Mouse (Mus musculus): Measurements from ENCODE around the gene Thtpa. TPM values are rescaled to one million over a fixed set of nuclear protein-coding genes. Genes with fewer than 3 reads are reported as not detected.

The Thtpa gene
- total and polyA plus RNA-seq, 2 experiments, result 8.7 to 15.4 TPM

DNA sequence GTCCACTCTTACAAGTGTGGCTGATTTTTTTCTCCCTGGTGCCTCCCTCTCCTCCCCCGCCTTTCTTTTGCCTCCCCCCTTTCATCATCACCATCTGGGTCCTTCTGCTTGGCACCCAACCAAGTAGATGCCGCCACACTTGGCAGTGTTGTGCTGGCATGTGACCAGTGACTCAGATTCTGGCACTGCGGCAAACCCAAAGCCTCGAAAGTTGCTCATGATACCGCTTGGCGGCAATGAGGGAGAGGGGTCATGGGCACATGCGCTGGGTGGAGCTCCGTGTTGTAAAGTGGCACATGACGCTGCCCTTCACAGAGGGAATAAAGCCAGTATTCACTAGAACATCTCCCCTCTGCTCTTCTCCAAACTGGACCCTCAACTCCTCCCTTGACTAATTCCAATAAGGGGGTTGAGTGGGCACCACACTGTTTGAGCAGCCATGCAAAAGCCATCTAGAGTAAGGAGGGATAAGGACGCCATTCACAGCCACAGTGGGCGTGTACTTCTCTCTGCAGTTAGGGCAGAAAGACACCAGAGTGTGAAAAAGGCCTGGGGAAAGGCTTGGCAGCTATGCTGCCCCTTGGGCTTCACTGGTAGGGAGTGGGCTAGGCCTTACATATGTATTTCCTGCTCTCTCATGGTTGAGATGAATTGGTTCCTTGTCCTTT lies 39.3 kb upstream of the Thtpa start:
- no peak for DNase-seq (ENCODE audit: extremely low read depth, low read depth, low spot score)
- no peak overlapping the region for H3K4me3 ChIP-seq (ENCODE audit: insufficient read depth, low read depth, low read length)
- no peaks in the 10 kb centered on the region for H3K79me2 ChIP-seq (ENCODE audit: control insufficient read depth, insufficient read depth, low read length)
- no peaks in the 10 kb centered on the region for H3K36me3 ChIP-seq (ENCODE audit: control insufficient read depth, insufficient read depth, low read length)
- H3K27ac ChIP-seq (replicated peaks; ENCODE audit: insufficient read depth, low read depth, low read length), result no peak overlapping the region
- no peaks in the 10 kb centered on the region for H3K27me3 ChIP-seq (ENCODE audit: control insufficient read depth, insufficient read depth, low read length)
- H3K9ac ChIP-seq (ENCODE audit: low read depth, low read length), result no peak overlapping the region
- H3K4me1 ChIP-seq (ENCODE audit: control insufficient read depth, insufficient read depth, low read length), result no peaks in the 10 kb centered on the region
- 73% methylated on average over 11 of the region's 11 CpGs for WGBS
- TF ChIP-seq POLR2A (IDR thresholded peaks at IDR 0.05; ENCODE audit: extremely low read depth, insufficient read depth, low read length) (no peak), CTCF (IDR thresholded peaks at IDR 0.05; ENCODE audit: low read depth, low read length) (no peak)

DNA sequence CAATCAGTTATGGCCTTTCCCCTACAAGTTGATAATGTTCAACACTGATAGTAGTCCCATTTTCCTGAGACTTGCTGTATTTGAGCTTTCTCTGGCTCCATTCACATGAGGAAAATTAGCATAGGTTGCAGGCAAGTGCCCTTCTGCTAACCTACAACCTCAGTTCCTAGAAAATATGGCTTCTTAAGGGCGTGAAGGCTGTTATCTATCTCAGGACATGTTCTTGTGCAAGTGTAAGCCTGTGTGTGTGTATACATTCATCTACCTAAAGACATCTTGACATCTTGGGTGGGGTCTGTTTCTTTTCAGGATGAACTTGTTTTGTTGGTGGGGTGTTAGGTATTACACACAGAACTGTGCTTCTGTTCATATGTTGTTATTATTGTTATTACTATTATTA lies 35.6 kb upstream of the Thtpa start:
- no peaks in the 10 kb centered on the region for H3K4me1 ChIP-seq (ENCODE audit: control insufficient read depth, insufficient read depth, low read length)
- 79% methylated on average over 1 of the region's 1 CpGs for WGBS
- no peaks in the 10 kb centered on the region for H3K79me2 ChIP-seq (ENCODE audit: control insufficient read depth, insufficient read depth, low read length)
- H3K27me3 ChIP-seq (ENCODE audit: control insufficient read depth, insufficient read depth, low read length), result no peaks in the 10 kb centered on the region
- H3K9ac ChIP-seq (ENCODE audit: low read depth, low read length), result no peak overlapping the region
- no peak for DNase-seq (ENCODE audit: extremely low read depth, low read depth, low spot score)
- TF ChIP-seq POLR2A (IDR thresholded peaks at IDR 0.05; ENCODE audit: extremely low read depth, insufficient read depth, low read length) (no peak), CTCF (IDR thresholded peaks at IDR 0.05; ENCODE audit: low read depth, low read length) (no peak)
- H3K36me3 ChIP-seq (ENCODE audit: control insufficient read depth, insufficient read depth, low read length), result no peaks in the 10 kb centered on the region
- no peak overlapping the region for H3K4me3 ChIP-seq (ENCODE audit: insufficient read depth, low read depth, low read length)
- no peak overlapping the region for H3K27ac ChIP-seq (replicated peaks; ENCODE audit: insufficient read depth, low read depth, low read length)

DNA sequence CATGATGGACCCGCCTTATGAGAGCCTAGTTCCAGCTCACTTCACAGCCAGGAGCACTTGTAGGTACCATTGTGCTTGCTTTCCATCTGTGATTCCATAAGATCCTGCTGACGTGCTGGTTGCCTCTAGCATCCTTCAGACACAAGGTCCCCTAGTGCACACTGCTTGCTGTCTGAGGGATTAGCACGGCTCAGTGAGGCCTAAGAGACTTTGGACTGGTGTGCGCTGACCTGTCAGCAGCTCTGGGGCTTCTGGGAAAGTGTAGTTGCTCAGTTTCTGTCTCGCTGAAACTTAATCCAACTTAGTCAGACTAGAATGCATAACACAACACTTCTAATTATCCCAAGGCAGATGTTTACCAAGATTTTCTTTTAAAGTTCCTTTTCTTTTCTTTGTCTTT lies 34.7 kb upstream of the Thtpa start:
- WGBS, result 61% methylated on average over 5 of the region's 5 CpGs
- Histone ChIP-seq H3K36me3 (ENCODE audit: control insufficient read depth, insufficient read depth, low read length) (no peaks in the 10 kb centered on the region), H3K27ac (replicated peaks; ENCODE audit: insufficient read depth, low read depth, low read length) (no peak overlapping the region), H3K27me3 (ENCODE audit: control insufficient read depth, insufficient read depth, low read length) (no peaks in the 10 kb centered on the region), H3K79me2 (ENCODE audit: control insufficient read depth, insufficient read depth, low read length) (no peaks in the 10 kb centered on the region), H3K4me3 (ENCODE audit: insufficient read depth, low read depth, low read length) (no peak overlapping the region), H3K4me1 (ENCODE audit: control insufficient read depth, insufficient read depth, low read length) (no peaks in the 10 kb centered on the region), H3K9ac (ENCODE audit: low read depth, low read length) (no peak overlapping the region)
- DNase-seq (ENCODE audit: extremely low read depth, low read depth, low spot score), result peak; percentile 25
- TF ChIP-seq CTCF (IDR thresholded peaks at IDR 0.05; ENCODE audit: low read depth, low read length) (no peak), POLR2A (IDR thresholded peaks at IDR 0.05; ENCODE audit: extremely low read depth, insufficient read depth, low read length) (no peak)

DNA sequence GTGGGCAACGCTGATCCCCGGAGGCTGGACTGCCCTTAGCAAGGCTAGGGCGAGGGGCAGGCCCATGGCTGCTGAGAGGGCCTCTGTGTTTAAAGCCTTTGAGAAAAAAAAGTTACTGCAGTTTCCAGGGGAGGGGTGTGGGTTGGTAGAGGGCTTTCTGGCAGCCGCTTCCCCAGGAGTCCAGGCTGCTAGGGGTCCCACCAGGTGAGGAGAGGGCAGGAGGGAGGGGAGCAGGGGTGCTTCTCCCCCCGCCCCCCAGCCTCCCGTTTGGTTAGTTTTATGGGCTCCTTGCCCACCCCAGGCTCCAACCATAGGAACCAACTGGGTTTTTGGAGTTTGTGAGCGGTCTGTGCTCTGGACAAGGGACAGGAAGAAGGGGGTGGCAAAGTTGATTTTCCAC lies 32.7 kb upstream of the Thtpa start:
- DNase-seq (ENCODE audit: extremely low read depth, low read depth, low spot score), result no peak
- TF ChIP-seq POLR2A (IDR thresholded peaks at IDR 0.05; ENCODE audit: extremely low read depth, insufficient read depth, low read length), result no peak
- no peak for TF ChIP-seq CTCF (IDR thresholded peaks at IDR 0.05; ENCODE audit: low read depth, low read length)
- H3K27ac ChIP-seq (replicated peaks; ENCODE audit: insufficient read depth, low read depth, low read length), result no peak overlapping the region
- H3K79me2 ChIP-seq (ENCODE audit: control insufficient read depth, insufficient read depth, low read length), result no peaks in the 10 kb centered on the region
- H3K4me3 ChIP-seq (ENCODE audit: insufficient read depth, low read depth, low read length), result no peak overlapping the region
- H3K4me1 ChIP-seq (ENCODE audit: control insufficient read depth, insufficient read depth, low read length), result no peaks in the 10 kb centered on the region
- no peaks in the 10 kb centered on the region for H3K36me3 ChIP-seq (ENCODE audit: control insufficient read depth, insufficient read depth, low read length)
- WGBS, result 67% methylated on average over 7 of the region's 7 CpGs
- H3K9ac ChIP-seq (ENCODE audit: low read depth, low read length), result no peak overlapping the region
- H3K27me3 ChIP-seq (ENCODE audit: control insufficient read depth, insufficient read depth, low read length), result no peaks in the 10 kb centered on the region

DNA sequence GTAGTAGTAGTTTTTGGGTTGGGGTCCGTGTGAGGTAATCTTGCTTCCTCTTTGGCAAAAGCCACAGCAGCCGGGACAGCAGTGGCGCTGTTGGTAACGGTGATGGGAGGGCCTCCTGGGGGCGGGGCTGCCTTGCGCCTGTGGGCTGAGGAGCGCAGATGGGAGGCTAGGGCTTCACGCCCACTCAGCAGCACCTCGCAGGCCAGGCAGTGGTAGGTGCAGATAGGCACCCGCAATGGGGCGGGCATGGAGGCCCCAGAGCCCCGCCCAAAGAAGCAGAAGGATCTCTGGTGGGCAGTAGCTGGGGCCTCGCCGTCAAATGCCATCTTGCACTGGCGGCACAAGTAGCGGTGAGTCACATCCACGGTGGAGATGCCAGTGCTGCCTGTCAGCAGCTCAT lies 32.0 kb upstream of the Thtpa start:
- no peak for TF ChIP-seq POLR2A (IDR thresholded peaks at IDR 0.05; ENCODE audit: extremely low read depth, insufficient read depth, low read length)
- TF ChIP-seq CTCF (IDR thresholded peaks at IDR 0.05; ENCODE audit: low read depth, low read length), result no peak
- no peak for DNase-seq (ENCODE audit: extremely low read depth, low read depth, low spot score)
- Histone ChIP-seq H3K27ac (replicated peaks; ENCODE audit: insufficient read depth, low read depth, low read length) (no peak overlapping the region), H3K4me1 (ENCODE audit: control insufficient read depth, insufficient read depth, low read length) (no peaks in the 10 kb centered on the region), H3K4me3 (ENCODE audit: insufficient read depth, low read depth, low read length) (no peak overlapping the region), H3K9ac (ENCODE audit: low read depth, low read length) (no peak overlapping the region), H3K79me2 (ENCODE audit: control insufficient read depth, insufficient read depth, low read length) (no peaks in the 10 kb centered on the region), H3K27me3 (ENCODE audit: control insufficient read depth, insufficient read depth, low read length) (no peaks in the 10 kb centered on the region), H3K36me3 (ENCODE audit: control insufficient read depth, insufficient read depth, low read length) (peaks cover 2% of the 10 kb centered on the region; the same call in 1 of the 2 replicates)
- WGBS, result 78% methylated on average over 16 of the region's 17 CpGs

DNA sequence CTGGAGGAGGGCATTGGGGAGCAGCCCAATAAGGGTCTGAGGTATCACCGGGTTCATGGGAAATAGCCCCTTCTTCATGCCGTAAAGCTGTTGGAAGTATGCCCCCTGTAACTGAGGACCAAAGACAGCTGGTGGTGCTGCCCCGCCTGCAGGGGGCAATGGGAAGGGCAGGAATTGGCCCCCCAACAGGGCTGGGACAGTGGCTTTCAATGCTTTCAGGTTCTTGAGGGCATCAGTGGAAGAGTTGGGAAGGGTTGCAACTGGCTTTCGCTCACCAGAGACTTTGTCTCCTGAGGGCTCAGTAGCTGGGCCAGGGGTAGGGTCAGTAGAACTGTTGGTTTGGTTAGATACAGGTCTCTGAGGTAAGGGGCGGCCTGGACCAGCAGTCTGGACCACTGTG lies 31.5 kb upstream of the Thtpa start:
- 85% methylated on average over 5 of the region's 5 CpGs for WGBS
- no peak overlapping the region for H3K9ac ChIP-seq (ENCODE audit: low read depth, low read length)
- H3K4me3 ChIP-seq (ENCODE audit: insufficient read depth, low read depth, low read length), result no peak overlapping the region

More for the DNA sequence above, 31.5 kb upstream of the Thtpa start:
- Histone ChIP-seq H3K4me1 (ENCODE audit: control insufficient read depth, insufficient read depth, low read length) (no peaks in the 10 kb centered on the region), H3K27ac (replicated peaks; ENCODE audit: insufficient read depth, low read depth, low read length) (no peak overlapping the region), H3K79me2 (ENCODE audit: control insufficient read depth, insufficient read depth, low read length) (no peaks in the 10 kb centered on the region), H3K36me3 (ENCODE audit: control insufficient read depth, insufficient read depth, low read length) (peaks cover 2% of the 10 kb centered on the region; the same call in 1 of the 2 replicates), H3K27me3 (ENCODE audit: control insufficient read depth, insufficient read depth, low read length) (no peaks in the 10 kb centered on the region)
- no peak for DNase-seq (ENCODE audit: extremely low read depth, low read depth, low spot score)
- TF ChIP-seq CTCF (IDR thresholded peaks at IDR 0.05; ENCODE audit: low read depth, low read length) (no peak), POLR2A (IDR thresholded peaks at IDR 0.05; ENCODE audit: extremely low read depth, insufficient read depth, low read length) (no peak)
